Mouse (Mus musculus): ENCODE data around the gene Hoxa1.
A peak's percentile ranks its signal among the peaks of the same experiment; 100 is the strongest.

DNA sequence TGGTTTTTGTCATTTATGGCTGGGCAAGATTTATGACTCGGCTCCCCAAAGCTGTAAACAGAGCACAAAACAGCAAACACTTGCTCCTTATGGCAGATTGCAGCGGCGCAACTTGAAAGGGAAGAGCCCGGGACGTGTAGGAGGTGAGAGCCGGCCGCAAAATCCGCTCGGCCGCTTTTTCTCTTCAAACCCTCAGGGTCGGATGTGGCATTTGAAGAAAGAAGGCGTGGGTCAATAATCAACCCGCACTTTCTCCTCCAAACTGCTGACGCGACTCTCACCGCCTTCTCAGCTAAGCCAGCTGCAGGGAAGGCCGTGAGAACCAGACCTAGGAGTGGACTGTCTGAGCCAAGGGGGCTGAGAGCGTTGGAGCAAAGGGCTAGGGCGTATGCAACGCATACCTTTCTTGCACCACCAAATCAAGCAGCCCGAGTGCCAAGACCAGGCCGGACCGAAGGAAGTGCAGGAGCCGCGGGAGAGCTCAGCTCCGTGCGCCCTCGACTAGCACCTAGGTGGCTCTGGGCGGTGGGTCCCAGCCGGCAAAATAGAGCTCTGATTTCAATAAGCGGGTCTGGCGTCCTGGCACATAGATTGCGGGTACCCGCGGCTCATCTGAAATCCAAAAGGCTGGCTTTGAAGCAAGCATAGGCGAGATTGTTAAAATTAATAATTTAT, 19.1 kb upstream of the Hoxa1 start, which contains the start of gene 5730596B20Rik:
- TF ChIP-seq POLR2A (IDR thresholded peaks at IDR 0.05; ENCODE audit: low read depth, low read length) (peak; percentile 37; the same call in 1 of the 2 replicates), CTCF (IDR thresholded peaks at IDR 0.05; ENCODE audit: borderline replicate concordance, insufficient read depth, low read length) (no peak)
